Mouse (Mus musculus): ENCODE data around the gene Hmx2.

DNA sequence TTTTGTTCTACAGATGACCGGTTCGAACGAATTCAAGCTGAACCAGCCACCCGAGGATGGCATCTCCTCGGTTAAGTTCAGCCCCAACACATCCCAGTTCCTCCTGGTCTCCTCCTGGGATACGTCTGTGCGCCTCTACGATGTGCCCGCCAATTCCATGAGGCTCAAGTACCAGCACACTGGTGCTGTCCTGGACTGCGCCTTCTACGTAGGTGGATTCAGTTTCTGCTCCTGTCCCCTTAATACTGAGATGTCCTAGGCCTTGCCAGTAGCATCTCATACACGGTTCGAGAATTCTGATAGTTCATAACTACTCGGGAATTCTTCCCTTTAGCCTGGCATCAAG, 12.1 kb downstream of the Hmx2 start:
- no peak for TF ChIP-seq CTCF (IDR thresholded peaks at IDR 0.05; ENCODE audit: borderline replicate concordance, insufficient read depth, low read length)
- no peak for TF ChIP-seq POLR2A (IDR thresholded peaks at IDR 0.05; ENCODE audit: low read depth, low read length)
